8 mouse cellular contexts compared by ENCODE assay signal in genomic region chr19:7528639-7529428, GRCm38 (mm10). TPM values are rescaled to one million over a fixed set of nuclear protein-coding genes. Genes with fewer than 3 reads are reported as not detected.
DNase-seq lines count a peak whose midpoint lies in the region; ATAC-seq and TF ChIP-seq lines count a peak whose summit lies in the region.

No protein-coding gene starts in this region.

- H3K27me3 ChIP-seq in kidney, embryonic 15.5 days: no peaks in the 10 kb centered on the region
- no peaks in the 10 kb centered on the region for H3K27me3 ChIP-seq in kidney, adult 2 months (replicated peaks; ENCODE audit: control insufficient read depth, insufficient read depth, low read length)
- H3K27me3 ChIP-seq in limb, embryonic 10.5 days (ENCODE audit: low read depth, poor library complexity, severe bottlenecking): no peaks in the 10 kb centered on the region
- no peaks in the 10 kb centered on the region for H3K27me3 ChIP-seq in midbrain, embryonic 15.5 days (replicated peaks)

- H3K9ac ChIP-seq in kidney, embryonic 15.5 days: no peak overlapping the region
- H3K9ac ChIP-seq in midbrain, embryonic 15.5 days: no peak overlapping the region

- no peak overlapping the region for H3K27ac ChIP-seq in kidney, embryonic 15.5 days
- no peak overlapping the region for H3K27ac ChIP-seq in kidney, adult 2 months (ENCODE audit: insufficient read depth, low read depth, low read length)
- H3K27ac ChIP-seq in limb, embryonic 10.5 days: no peak overlapping the region
- no peak overlapping the region for H3K27ac ChIP-seq in midbrain, embryonic 15.5 days

- peak; percentile 43 for TF ChIP-seq CTCF in kidney, adult 2 months (conservative IDR thresholded peaks at IDR 0.05; ENCODE audit: insufficient read depth, insufficient read length, low read depth, low read length)

- ATAC-seq in kidney, embryonic 15.5 days (replicated peaks; ENCODE audit: low FRiP score): no peak
- ATAC-seq in midbrain, embryonic 15.5 days (replicated peaks): peak; percentile 75

- DNase-seq in kidney, adult 11 months: peak; percentile 22
- DNase-seq in cerebellum, postnatal 10 days: peak; percentile 81 to 85
- DNase-seq in frontal cortex, postnatal 25 days (ENCODE audit: low spot score in 2 of 2): peak; percentile 35 to 57
- DNase-seq in kidney, adult 2 months: peak; percentile 48
- peak; percentile 59 for DNase-seq in limb, embryonic 10.5 days (ENCODE audit: low spot score)
- peak; percentile 63 to 82 for DNase-seq in spleen, postnatal 10 days (ENCODE audit: low spot score in 2 of 2)

- H3K4me3 ChIP-seq in kidney, embryonic 15.5 days (replicated peaks): no peak overlapping the region
- H3K4me3 ChIP-seq in kidney, adult 2 months (ENCODE audit: insufficient read depth, low read depth, low read length): no peak overlapping the region
- H3K4me3 ChIP-seq in limb, embryonic 10.5 days: no peak overlapping the region
- no peak overlapping the region for H3K4me3 ChIP-seq in midbrain, embryonic 15.5 days

- no peak for TF ChIP-seq POLR2A in kidney, adult 2 months (IDR thresholded peaks at IDR 0.05; ENCODE audit: low read depth, low read length)

- no peaks in the 10 kb centered on the region for H3K9me3 ChIP-seq in kidney, embryonic 15.5 days (replicated peaks)
- no peaks in the 10 kb centered on the region for H3K9me3 ChIP-seq in limb, embryonic 10.5 days (replicated peaks)
- no peaks in the 10 kb centered on the region for H3K9me3 ChIP-seq in midbrain, embryonic 15.5 days

- WGBS in kidney, embryonic 15.5 days: 56% methylated on average over 7 of the region's 7 CpGs
- 53% methylated on average over 7 of the region's 7 CpGs for WGBS in kidney, adult 2 months
- 62% methylated on average over 7 of the region's 7 CpGs for WGBS in limb, embryonic 10.5 days
- 54% methylated on average over 7 of the region's 7 CpGs for WGBS in midbrain, embryonic 15.5 days

- H3K4me1 ChIP-seq in kidney, embryonic 15.5 days: no peaks in the 10 kb centered on the region
- no peaks in the 10 kb centered on the region for H3K4me1 ChIP-seq in kidney, adult 2 months (ENCODE audit: control insufficient read depth, insufficient read depth, low read length)
- no peaks in the 10 kb centered on the region for H3K4me1 ChIP-seq in limb, embryonic 10.5 days
- H3K4me1 ChIP-seq in midbrain, embryonic 15.5 days: no peaks in the 10 kb centered on the region

- H3K4me2 ChIP-seq in kidney, embryonic 15.5 days: no peak overlapping the region
- no peak overlapping the region for H3K4me2 ChIP-seq in midbrain, embryonic 15.5 days

- peaks cover 82% of the 10 kb centered on the region for H3K36me3 ChIP-seq in kidney, embryonic 15.5 days
- peaks cover 10% of the 10 kb centered on the region for H3K36me3 ChIP-seq in kidney, adult 2 months (ENCODE audit: control insufficient read depth, insufficient read depth, low read length)
- peaks cover 49% of the 10 kb centered on the region for H3K36me3 ChIP-seq in limb, embryonic 10.5 days
- H3K36me3 ChIP-seq in midbrain, embryonic 15.5 days (replicated peaks): peaks cover 10% of the 10 kb centered on the region; the same call in 1 of the 2 replicates

RNA-seq across cellular contexts. Expression of gene Pla2g16, which starts 28.4 kb away (rescaled TPM):
- 8.8 and 9.2 TPM in 2 replicates for polyA plus RNA-seq in kidney, embryonic 15.5 days (2015; fragmentation: Nextera tagmentation; extraction: Ambion mirVana)
- polyA plus RNA-seq in kidney, adult 2 months (2012; rRNA removed): 24.3 and 24.9 TPM in 2 replicates
- polyA plus RNA-seq in limb, embryonic 10.5 days (2016; fragmentation: Nextera tagmentation; extraction: Ambion mirVana): 3.2 and 3.6 TPM in 2 replicates
- 3.0 TPM in 2 replicates for polyA plus RNA-seq in midbrain, embryonic 15.5 days (2015; fragmentation: Nextera tagmentation; extraction: Ambion mirVana)

RNA-seq across cellular contexts. Expression of gene Atl3, which starts 35.0 kb away (rescaled TPM):
- 12.2 and 12.3 TPM in 2 replicates for polyA plus RNA-seq in kidney, embryonic 15.5 days (2015; fragmentation: Nextera tagmentation; extraction: Ambion mirVana)
- polyA plus RNA-seq in kidney, adult 2 months (2012; rRNA removed): 12.7 and 20.4 TPM in 2 replicates
- polyA plus RNA-seq in limb, embryonic 10.5 days (2016; fragmentation: Nextera tagmentation; extraction: Ambion mirVana): 7.6 and 7.7 TPM in 2 replicates
- 6.5 TPM in 2 replicates for polyA plus RNA-seq in midbrain, embryonic 15.5 days (2015; fragmentation: Nextera tagmentation; extraction: Ambion mirVana)

RNA-seq across cellular contexts. Expression of gene Rtn3, which starts 45.8 kb away (rescaled TPM):
- 157 TPM in 2 replicates for polyA plus RNA-seq in kidney, embryonic 15.5 days (2015; fragmentation: Nextera tagmentation; extraction: Ambion mirVana)
- polyA plus RNA-seq in kidney, adult 2 months (2012; rRNA removed): 186 and 190 TPM in 2 replicates
- polyA plus RNA-seq in limb, embryonic 10.5 days (2016; fragmentation: Nextera tagmentation; extraction: Ambion mirVana): 95.7 and 103 TPM in 2 replicates
- 644 and 648 TPM in 2 replicates for polyA plus RNA-seq in midbrain, embryonic 15.5 days (2015; fragmentation: Nextera tagmentation; extraction: Ambion mirVana)

Comparison
In these comparisons a context has a peak if more than half of its experiments do, and no peak if none do; other contexts are left out.
1. DNase-seq: peak in every context shown above with its lines; median percentile 83 in cerebellum, postnatal 10 days; 72 in spleen, postnatal 10 days; 59 in limb, embryonic 10.5 days; 48 in kidney, adult 2 months; 46 in frontal cortex, postnatal 25 days; 22 in kidney, adult 11 months.